Mouse (Mus musculus) intestine, embryonic 16.5 days (tissue): ENCODE results near the gene Ptger1. TPM values are rescaled to one million over a fixed set of nuclear protein-coding genes. Genes with fewer than 3 reads are reported as not detected.

Source experiments
- ATAC-seq: fragments of 200-750 bp; cut with Nextera tagmentation; 2 replicates; pipeline ENCODE4 v1.8.0; 2017; ENCODE audit warnings: moderate TSS enrichment, moderate library complexity
- H3K27ac ChIP-seq: fragments of 300-500 bp; sonication (generic); 2 replicates; pipeline ENCODE4 v1.5.1; 2014; ENCODE audit warnings: mild to moderate bottlenecking, low read length
- H3K27me3 ChIP-seq: fragments of 300-500 bp; sonication (generic); replicated peaks from 2 replicates; pipeline ENCODE4 v1.6.1; 2014; ENCODE audit warnings: low read length, control low read depth, mixed read lengths; ENCODE audit not compliant: control insufficient read depth, insufficient read depth
- H3K36me3 ChIP-seq: fragments of 300-500 bp; sonication (generic); 2 replicates; pipeline ENCODE4 v1.6.1; 2014; ENCODE audit warnings: low read length, control low read depth; ENCODE audit not compliant: control insufficient read depth, insufficient read depth
- H3K4me1 ChIP-seq: fragments of 300-500 bp; sonication (generic); 2 replicates; pipeline ENCODE4 v1.6.1; 2014; ENCODE audit warnings: low read length, control low read depth, mixed read lengths; ENCODE audit not compliant: control insufficient read depth, insufficient read depth
- H3K4me2 ChIP-seq: fragments of 300-500 bp; sonication (generic); 2 replicates; pipeline ENCODE4 v1.6.1; 2014; ENCODE audit warnings: low read depth, low read length, control low read depth
- H3K4me3 ChIP-seq: fragments of 300-500 bp; sonication (generic); 2 replicates; pipeline ENCODE4 v1.5.1; 2014; ENCODE audit warnings: mild to moderate bottlenecking, low read length
- H3K9ac ChIP-seq: fragments of 300-500 bp; sonication (generic); 2 replicates; pipeline ENCODE4 v1.6.1; 2014; ENCODE audit warnings: low read depth, low read length
- H3K9me3 ChIP-seq: fragments of 300-500 bp; sonication (generic); 2 replicates; pipeline ENCODE4 v1.6.1; 2016; ENCODE audit warnings: low read length, control low read depth; ENCODE audit not compliant: control insufficient read depth
- WGBS: fragments of 180-500 bp; shearing (Covaris S2); extraction: QIAGEN DNeasy Blood & Tissue Kit; methylation state at CpG from one replicate; pipeline ENCODE4 v1.1.7; 2014; 5-methylcytosine and 5-hydroxymethylcytosine counted together
- polyA plus RNA-seq: library from polyadenylated mRNA; unstranded; fragments of >200 nt; fragmentation: Nextera tagmentation; extraction: Ambion mirVana; gene quantifications from 2 replicates; pipeline ENCODE4 v1.2.1, GENCODE M21; 2015

The Ptger1 gene
- polyA plus RNA-seq, 1 experiment from 2014 or later = 1.2 TPM

DNA sequence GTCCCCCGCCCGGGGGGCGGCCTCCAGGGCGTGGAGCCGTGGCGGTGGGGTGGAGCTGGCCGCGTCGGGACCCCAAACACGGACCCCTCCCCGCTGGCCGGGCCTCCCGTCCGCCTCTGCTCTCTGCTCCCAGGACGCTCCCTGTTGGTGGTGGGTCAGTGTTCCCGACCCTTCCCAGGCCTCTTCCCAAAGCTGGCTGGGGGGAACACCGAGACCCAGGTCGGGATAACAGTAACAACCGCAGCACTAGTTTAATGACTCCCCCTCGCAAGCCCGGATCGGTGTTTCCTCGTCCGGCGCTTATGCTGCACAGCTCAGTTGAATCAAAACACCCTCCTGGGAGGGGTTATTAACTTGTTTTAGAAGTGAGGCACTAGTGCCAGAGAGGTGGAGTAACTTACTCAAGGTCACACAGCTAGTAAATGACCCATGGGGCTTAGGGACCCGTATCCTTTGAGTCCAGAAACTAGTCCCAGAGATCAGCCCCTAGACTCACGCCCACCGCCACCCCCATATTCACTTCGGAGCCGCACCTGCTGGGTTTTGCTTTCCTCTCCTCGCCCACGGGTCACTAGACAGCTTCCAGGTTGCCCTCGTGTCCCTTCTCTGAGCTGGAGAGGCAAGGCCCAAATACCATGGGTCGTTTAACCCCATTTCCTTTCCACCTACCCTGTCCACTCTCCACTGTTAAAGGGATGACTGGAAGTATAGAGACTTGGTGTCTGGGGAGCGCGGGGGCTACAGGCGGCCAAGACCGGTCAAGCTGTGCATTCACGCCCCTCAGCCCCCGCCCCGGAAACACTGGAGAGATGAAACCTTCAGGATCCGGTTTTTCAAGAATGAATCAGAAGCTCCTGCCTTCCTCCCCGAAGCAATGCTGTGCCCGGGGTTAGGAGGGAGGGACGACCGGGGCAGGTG lies 13.5 kb upstream of the Ptger1 start:
- Histone ChIP-seq H3K4me3 (peak overlapping the region; percentile 76), H3K4me1 (peaks cover 13% of the 10 kb centered on the region), H3K36me3 (no peaks in the 10 kb centered on the region), H3K27me3 (no peaks in the 10 kb centered on the region), H3K9me3 (no peaks in the 10 kb centered on the region), H3K27ac (peak overlapping the region; percentile 80), H3K4me2 (peak overlapping the region; percentile 91), H3K9ac (peak overlapping the region; percentile 85)
- WGBS = under 1% methylated on average over 38 of the region's 46 CpGs
- peak; percentile 40 for ATAC-seq

DNA sequence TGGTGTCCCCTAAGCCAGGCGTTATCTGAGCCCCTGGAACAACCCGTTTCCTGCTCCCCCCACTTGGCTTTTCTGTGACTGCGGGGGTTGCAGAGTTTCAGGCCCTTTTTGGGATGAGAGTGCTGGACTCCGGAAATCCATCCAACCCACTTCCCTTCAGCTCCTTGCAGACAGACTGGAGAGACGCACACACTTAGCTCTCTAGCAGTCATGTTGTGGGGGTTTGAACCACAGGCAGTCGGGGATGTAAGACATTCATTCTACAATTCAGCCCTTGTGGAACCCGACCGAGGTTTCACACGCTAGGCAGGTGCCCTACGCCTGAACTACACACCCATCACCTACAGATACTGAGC lies 12.8 kb upstream of the Ptger1 start:
- Histone ChIP-seq H3K9me3 (no peaks in the 10 kb centered on the region), H3K4me1 (peaks cover 13% of the 10 kb centered on the region), H3K27me3 (no peaks in the 10 kb centered on the region), H3K4me2 (peak overlapping the region; percentile 91), H3K9ac (peak overlapping the region; percentile 85), H3K4me3 (peak overlapping the region; percentile 76), H3K36me3 (no peaks in the 10 kb centered on the region), H3K27ac (peak overlapping the region; percentile 80)
- no peak for ATAC-seq
- 29% methylated on average over 10 of the region's 10 CpGs for WGBS

DNA sequence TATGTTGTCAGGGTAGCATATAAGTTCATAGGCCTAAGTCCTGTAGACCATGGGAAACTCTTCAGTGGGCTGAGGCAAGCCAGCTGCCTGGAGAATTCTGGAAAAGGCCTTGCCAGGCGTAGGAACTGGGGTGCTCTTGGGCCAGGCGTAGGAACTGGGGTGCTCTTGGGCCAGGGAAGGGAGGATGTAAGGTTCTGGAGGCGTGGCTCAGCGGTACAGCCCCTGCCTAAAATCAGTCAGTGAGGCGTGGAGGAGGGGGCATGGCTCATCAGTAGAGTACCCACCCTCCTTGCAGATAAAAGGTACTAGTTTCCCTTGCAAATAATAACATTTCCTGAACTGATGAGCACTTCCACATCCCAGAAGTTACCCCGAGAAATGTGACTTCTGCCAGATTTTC lies 11.8 kb upstream of the Ptger1 start:
- H3K27ac ChIP-seq = no peak overlapping the region
- no peak overlapping the region for H3K4me3 ChIP-seq
- H3K4me1 ChIP-seq = peaks cover 13% of the 10 kb centered on the region
- no peaks in the 10 kb centered on the region for H3K27me3 ChIP-seq
- H3K4me2 ChIP-seq = no peak overlapping the region
- no peaks in the 10 kb centered on the region for H3K9me3 ChIP-seq
- 92% methylated on average over 6 of the region's 6 CpGs for WGBS
- H3K9ac ChIP-seq = no peak overlapping the region
- no peak for ATAC-seq
- no peaks in the 10 kb centered on the region for H3K36me3 ChIP-seq

DNA sequence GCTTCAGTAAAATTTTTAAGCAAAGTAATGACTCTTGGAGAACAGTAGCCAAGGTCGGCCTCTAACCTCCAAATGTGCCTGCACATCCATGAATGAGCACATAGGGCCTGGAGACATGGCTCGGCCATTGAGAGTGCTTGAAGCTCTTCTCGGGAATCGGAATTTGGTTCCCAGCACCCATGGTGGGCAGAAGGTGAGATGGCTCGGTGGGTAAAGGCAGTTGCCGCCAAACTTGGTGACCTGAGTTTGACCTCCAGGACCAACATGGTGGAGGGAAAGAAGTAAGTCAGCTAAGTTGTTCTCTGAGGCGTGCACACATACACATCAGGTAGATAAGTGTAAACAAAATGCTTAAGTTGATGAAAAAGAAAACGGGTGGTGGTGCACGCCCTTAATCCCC lies 10.4 kb upstream of the Ptger1 start:
- H3K9ac ChIP-seq = no peak overlapping the region
- no peak for ATAC-seq
- H3K4me3 ChIP-seq = no peak overlapping the region
- H3K9me3 ChIP-seq = no peaks in the 10 kb centered on the region
- H3K27me3 ChIP-seq = no peaks in the 10 kb centered on the region
- no peak overlapping the region for H3K4me2 ChIP-seq
- WGBS = 87% methylated on average over 9 of the region's 9 CpGs
- peaks cover 26% of the 10 kb centered on the region for H3K4me1 ChIP-seq
- H3K36me3 ChIP-seq = no peaks in the 10 kb centered on the region
- no peak overlapping the region for H3K27ac ChIP-seq

DNA sequence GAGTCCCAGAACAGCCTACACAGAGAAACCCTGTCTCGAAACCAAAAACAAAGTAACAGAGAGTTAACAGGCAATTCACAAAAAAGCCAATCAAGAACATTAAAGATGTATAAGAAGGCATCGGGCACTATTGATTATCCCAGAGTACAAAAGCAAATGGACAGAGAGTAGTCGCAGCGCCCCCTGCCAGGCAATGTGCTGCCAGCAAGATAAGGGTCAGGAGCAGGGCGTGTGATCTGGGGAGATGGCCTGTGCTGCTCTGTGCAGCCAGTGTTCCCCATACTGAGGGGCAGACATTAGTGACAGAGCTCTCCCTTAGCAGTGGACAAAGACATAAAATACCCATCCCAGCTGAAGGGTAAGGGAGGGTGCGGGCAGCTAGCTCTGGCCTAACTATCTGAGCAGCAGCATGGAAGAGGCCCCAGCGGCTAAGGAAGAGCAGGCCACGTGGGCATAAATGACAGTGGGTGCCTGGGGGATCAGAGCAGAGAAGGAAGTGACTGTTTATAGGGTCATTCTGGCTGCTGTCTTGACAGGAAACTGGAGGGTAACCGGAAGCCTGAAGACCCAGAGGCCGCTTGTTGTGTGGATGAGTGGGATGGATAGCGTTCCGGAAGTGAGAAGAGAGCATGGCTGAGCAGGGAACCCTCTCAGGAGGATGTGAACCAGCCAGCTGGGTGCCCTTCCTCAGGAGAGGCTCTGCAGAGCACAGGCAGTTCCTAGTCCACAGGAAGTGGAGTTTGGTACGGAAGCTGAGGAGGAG lies 9.8 kb upstream of the Ptger1 start:
- ATAC-seq = no peak
- H3K36me3 ChIP-seq = no peaks in the 10 kb centered on the region
- H3K27me3 ChIP-seq = no peaks in the 10 kb centered on the region
- no peaks in the 10 kb centered on the region for H3K9me3 ChIP-seq
- peaks cover 32% of the 10 kb centered on the region for H3K4me1 ChIP-seq
- H3K4me2 ChIP-seq = no peak overlapping the region
- H3K9ac ChIP-seq = no peak overlapping the region
- WGBS = 76% methylated on average over 13 of the region's 13 CpGs
- H3K4me3 ChIP-seq = no peak overlapping the region
- H3K27ac ChIP-seq = peak overlapping the region; percentile 21; the same call in 1 of the 2 replicates

DNA sequence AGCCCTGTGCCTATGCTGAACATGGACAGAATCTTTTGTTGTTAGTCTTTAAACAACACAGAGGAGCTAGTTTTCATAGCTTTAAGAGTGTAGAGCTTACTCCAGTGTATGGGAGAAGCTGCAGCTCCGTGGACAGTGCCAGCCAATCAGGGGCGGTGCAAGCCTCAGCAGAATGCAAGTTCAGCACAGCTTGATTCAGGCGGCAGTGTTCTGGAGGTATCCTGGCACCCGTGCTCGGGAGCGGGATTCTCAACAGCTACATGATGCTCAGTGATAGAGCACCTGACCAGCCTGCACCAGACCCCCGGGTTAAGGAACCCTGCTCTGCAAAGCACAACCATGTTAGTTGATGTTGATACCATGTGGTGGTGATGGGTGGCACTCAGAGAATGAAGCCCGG lies 5.9 kb upstream of the Ptger1 start:
- H3K9me3 ChIP-seq = no peaks in the 10 kb centered on the region
- ATAC-seq = 0 out of 2 replicates have a peak, but pooled peaks have one; percentile 1
- peak overlapping the region; percentile 18; the same call in 1 of the 2 replicates for H3K4me3 ChIP-seq
- H3K27ac ChIP-seq = peak overlapping the region; percentile 25; the same call in 1 of the 2 replicates
- H3K9ac ChIP-seq = peak overlapping the region; percentile 31
- H3K27me3 ChIP-seq = no peaks in the 10 kb centered on the region
- peak overlapping the region; percentile 49 for H3K4me2 ChIP-seq
- peaks cover 50% of the 10 kb centered on the region for H3K4me1 ChIP-seq
- no peaks in the 10 kb centered on the region for H3K36me3 ChIP-seq
- WGBS = 15% methylated on average over 8 of the region's 8 CpGs

DNA sequence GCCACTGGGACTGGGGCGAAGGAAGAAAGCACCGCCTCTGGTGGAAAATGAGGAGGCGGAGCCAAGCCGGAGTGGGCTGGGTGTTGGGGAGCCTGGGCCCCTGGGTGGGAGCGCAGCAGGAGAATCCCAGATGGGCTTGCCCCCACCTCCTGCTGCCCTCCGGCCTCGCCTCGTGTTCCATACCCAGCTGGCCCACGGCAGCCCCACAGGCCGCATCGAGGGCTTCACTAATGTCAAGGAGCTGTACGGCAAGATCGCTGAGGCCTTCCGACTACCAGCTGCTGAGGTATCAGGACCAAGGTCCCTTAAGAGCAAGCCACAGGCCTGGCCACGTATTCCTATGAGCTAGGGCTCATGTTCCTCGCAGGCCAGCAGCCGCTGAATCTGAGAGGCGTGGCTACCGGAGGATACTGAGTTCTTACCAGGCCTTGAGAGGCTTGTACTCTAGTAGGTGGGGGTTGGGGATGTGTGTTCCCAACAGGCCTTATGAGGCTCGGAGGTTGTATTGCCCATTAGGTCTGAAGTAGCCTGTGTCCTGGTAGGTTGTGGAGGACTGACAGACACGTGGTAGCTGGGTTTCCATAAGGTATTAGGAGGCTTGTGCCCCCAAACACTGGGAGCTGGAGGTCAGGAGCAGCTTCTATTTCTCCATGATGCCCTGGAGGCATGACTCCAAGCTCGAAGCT lies 5.3 kb upstream of the Ptger1 start:
- WGBS = 19% methylated on average over 22 of the region's 22 CpGs
- Histone ChIP-seq H3K27me3 (no peaks in the 10 kb centered on the region), H3K9me3 (no peaks in the 10 kb centered on the region), H3K4me1 (peaks cover 56% of the 10 kb centered on the region), H3K4me3 (peak overlapping the region; percentile 18), H3K9ac (peak overlapping the region; percentile 31), H3K36me3 (no peaks in the 10 kb centered on the region), H3K4me2 (peak overlapping the region; percentile 49), H3K27ac (peak overlapping the region; percentile 25)
- peak; percentile 39 for ATAC-seq

DNA sequence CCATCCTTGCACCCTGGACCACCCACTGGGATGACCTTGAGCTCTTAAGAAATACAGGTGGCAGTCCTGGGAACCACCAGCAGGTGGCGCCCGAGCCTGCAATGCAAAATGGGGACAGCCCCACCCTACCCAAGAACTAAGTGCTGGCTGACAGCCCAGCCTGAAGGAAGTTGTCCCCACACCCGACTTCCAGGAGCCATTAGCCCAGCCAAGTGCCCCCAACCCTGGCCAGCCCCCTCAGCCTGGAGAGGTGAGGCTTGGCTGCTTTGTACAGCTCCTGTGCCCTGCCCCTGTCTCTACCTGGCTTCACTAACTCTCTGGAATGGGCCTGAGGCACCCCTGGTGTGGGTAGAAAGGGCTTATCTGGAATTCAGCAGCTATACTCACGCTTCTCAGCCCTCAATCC lies 4.1 kb upstream of the Ptger1 start:
- peak; percentile 59 for ATAC-seq
- H3K9ac ChIP-seq = peak overlapping the region; percentile 44
- H3K4me1 ChIP-seq = peaks cover 66% of the 10 kb centered on the region
- H3K9me3 ChIP-seq = no peaks in the 10 kb centered on the region
- 0 out of 2 replicates have a peak overlapping the region, but pooled peaks have one; percentile 14 for H3K4me2 ChIP-seq
- H3K27me3 ChIP-seq = no peaks in the 10 kb centered on the region
- no peaks in the 10 kb centered on the region for H3K36me3 ChIP-seq
- H3K4me3 ChIP-seq = no peak overlapping the region
- WGBS = 13% methylated on average over 4 of the region's 4 CpGs
- peak overlapping the region; percentile 72 for H3K27ac ChIP-seq

DNA sequence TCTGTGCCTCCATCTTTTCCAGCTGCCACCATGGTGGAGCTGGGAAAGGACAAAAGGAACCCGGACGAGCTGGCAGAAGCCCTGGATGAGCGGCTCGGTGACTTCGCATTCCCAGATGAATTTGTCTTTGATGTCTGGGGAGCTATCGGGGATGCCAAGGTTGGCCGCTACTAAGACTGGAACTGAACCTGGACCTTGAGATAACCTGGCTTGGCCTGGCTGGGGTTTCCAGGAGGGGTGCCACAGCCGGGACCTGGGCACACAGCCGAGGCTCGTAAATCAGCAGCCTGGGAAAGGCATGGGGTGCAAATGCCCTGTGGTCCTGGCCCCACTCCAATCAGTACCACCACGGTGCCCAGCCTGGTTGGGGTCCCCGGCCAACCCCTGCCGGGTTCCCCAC lies 2.4 kb upstream of the Ptger1 start:
- Histone ChIP-seq H3K27ac (peak overlapping the region; percentile 49), H3K36me3 (0 out of 2 replicates have a peak, but pooled peaks cover 1% of the 10 kb centered on the region), H3K4me1 (peaks cover 83% of the 10 kb centered on the region), H3K9ac (no peak overlapping the region), H3K27me3 (no peaks in the 10 kb centered on the region), H3K4me3 (no peak overlapping the region), H3K4me2 (no peak overlapping the region), H3K9me3 (no peaks in the 10 kb centered on the region)
- ATAC-seq = no peak
- 84% methylated on average over 13 of the region's 13 CpGs for WGBS
